Mouse (Mus musculus) left cerebral cortex, adult 8-10 months (tissue): ENCODE measurements around the gene Rab29. TPM values are rescaled to one million over a fixed set of nuclear protein-coding genes. Genes with fewer than 3 reads are reported as not detected.
"Not testable (repeated sequence)": the region's sequence is repeated elsewhere in the genome, so short reads cannot be mapped to it uniquely, and the experiment has no call there.

Experiments
- DNase-seq, 2 experiments: peaks; one replicate each; pipeline ENCODE4 v3.0.0; 2022; ENCODE audit warnings: low spot score in 2 of 2
- total RNA-seq, 4 experiments: library from RNA; stranded (reverse); gene quantifications; 2 replicates each; pipeline ENCODE4 v1.2.4; 2022

Gene Rab29
- total RNA-seq, result 1 to 10 TPM; 4.7 to 6.7 (median 6.1) TPM

- peak; percentile 72 to 84 for DNase-seq
Measured at GRCm38 (mm10) chr1:131867093-131867945, at the start of gene Rab29. TSS of gene Rab29 (plus strand) at chr1:131867224.

GRCm38 (mm10) chr1:131820353-131820752, 46.7 kb upstream of the Rab29 start:
- DNase-seq, result not testable (repeated sequence)

GRCm38 (mm10) chr1:131820887-131821328, 46.1 kb upstream of the Rab29 start:
- DNase-seq, result peak in 1 of 2 experiments; percentile 35

GRCm38 (mm10) chr1:131822292-131822691, 44.7 kb upstream of the Rab29 start:
- DNase-seq, result no peak

GRCm38 (mm10) chr1:131822856-131823492, 44.0 kb upstream of the Rab29 start:
- no peak for DNase-seq

- DNase-seq, result peak in 1 of 2 experiments; percentile 53
Measured at GRCm38 (mm10) chr1:131823563-131823962, 43.5 kb upstream of the Rab29 start.

GRCm38 (mm10) chr1:131824528-131825181, 42.4 kb upstream of the Rab29 start:
- no peak for DNase-seq

GRCm38 (mm10) chr1:131827207-131827786, 39.7 kb upstream of the Rab29 start, which contains the start of gene Slc41a1:
TSS of gene Slc41a1 (plus strand) at chr1:131827493.
- DNase-seq, result no peak

- DNase-seq, result peak; percentile 92 to 93
Measured at GRCm38 (mm10) chr1:131827787-131828258, 39.2 kb upstream of the Rab29 start.

GRCm38 (mm10) chr1:131828297-131829126, 38.5 kb upstream of the Rab29 start:
- no peak for DNase-seq

- no peak for DNase-seq
Measured at GRCm38 (mm10) chr1:131829279-131829678, 37.7 kb upstream of the Rab29 start.

GRCm38 (mm10) chr1:131830561-131830960, 36.5 kb upstream of the Rab29 start:
- no peak for DNase-seq

- no peak for DNase-seq
Measured at GRCm38 (mm10) chr1:131830971-131831641, 35.9 kb upstream of the Rab29 start.

- no peak for DNase-seq
Measured at GRCm38 (mm10) chr1:131837035-131837434, 30.0 kb upstream of the Rab29 start.

- no peak for DNase-seq
Measured at GRCm38 (mm10) chr1:131838542-131838941, 28.5 kb upstream of the Rab29 start.

- no peak for DNase-seq
Measured at GRCm38 (mm10) chr1:131839279-131839678, 27.7 kb upstream of the Rab29 start.

- no peak for DNase-seq
Measured at GRCm38 (mm10) chr1:131842221-131842620, 24.8 kb upstream of the Rab29 start.

GRCm38 (mm10) chr1:131843758-131844157, 23.3 kb upstream of the Rab29 start:
- DNase-seq, result no peak

- DNase-seq, result no peak
Measured at GRCm38 (mm10) chr1:131844883-131845282, 22.1 kb upstream of the Rab29 start.

GRCm38 (mm10) chr1:131846255-131846654, 20.8 kb upstream of the Rab29 start:
- peak; percentile 34 to 55 for DNase-seq
